Mouse (Mus musculus) limb, embryonic 11.5 days (tissue): ENCODE measurements around the gene Gpr18. TPM values are rescaled to one million over a fixed set of nuclear protein-coding genes. Genes with fewer than 3 reads are reported as not detected.
"Not testable (repeated sequence)": the region's sequence is repeated elsewhere in the genome, so short reads cannot be mapped to it uniquely, and the experiment has no call there.

Source experiments
- ATAC-seq: fragments of 200-750 bp; cut with Nextera tagmentation; 2 replicates; pipeline ENCODE4 v1.8.0; 2017; ENCODE audit warnings: low read depth; ENCODE audit not compliant: insufficient number of reproducible peaks, low FRiP score, low TSS enrichment
- DNase-seq: peaks from one replicate; pipeline ENCODE4 v3.0.0-alpha.2; 2015; ENCODE audit warnings: low spot score
- H3K27ac ChIP-seq: fragments of 300-500 bp; sonication (generic); replicated peaks from 2 replicates; pipeline ENCODE4 v1.5.1; 2014; ENCODE audit warnings: low read depth, mild to moderate bottlenecking, low read length
- H3K27me3 ChIP-seq: fragments of 300-500 bp; sonication (generic); 2 replicates; pipeline ENCODE4 v1.6.1; 2014; ENCODE audit warnings: mild to moderate bottlenecking, low read length, mixed read lengths; ENCODE audit not compliant: control insufficient read depth, insufficient read depth
- H3K36me3 ChIP-seq: fragments of 300-500 bp; sonication (generic); 2 replicates; pipeline ENCODE4 v1.6.1; 2014; ENCODE audit warnings: mild to moderate bottlenecking, low read length, moderate library complexity, mixed read lengths; ENCODE audit not compliant: control insufficient read depth, insufficient read depth
- H3K4me1 ChIP-seq: fragments of 300-500 bp; sonication (generic); 2 replicates; pipeline ENCODE4 v1.6.1; 2014; ENCODE audit warnings: low read length, mixed read lengths; ENCODE audit not compliant: control insufficient read depth, insufficient read depth
- H3K4me2 ChIP-seq: fragments of 300-500 bp; sonication (generic); 2 replicates; pipeline ENCODE4 v1.6.1; 2014; ENCODE audit warnings: low read depth, mild to moderate bottlenecking, moderate library complexity; ENCODE audit not compliant: severe bottlenecking
- H3K4me3 ChIP-seq: fragments of 300-500 bp; sonication (generic); 2 replicates; pipeline ENCODE4 v1.5.1; 2014; ENCODE audit warnings: low read depth, low read length
- H3K9ac ChIP-seq: fragments of 300-500 bp; sonication (generic); 2 replicates; pipeline ENCODE4 v1.6.1; 2014; ENCODE audit warnings: mild to moderate bottlenecking, low read length
- H3K9me3 ChIP-seq: fragments of 300-500 bp; sonication (generic); 2 replicates; pipeline ENCODE4 v1.6.1; 2016; ENCODE audit warnings: low read length; ENCODE audit not compliant: control insufficient read depth
- whole genome bisulfite sequencing: fragments of 180-500 bp; shearing (Covaris S2); extraction: QIAGEN DNeasy Blood & Tissue Kit; methylation state at CpG from one replicate; pipeline ENCODE4 v1.1.7; 2014; 5-methylcytosine and 5-hydroxymethylcytosine counted together
- polyA plus RNA-seq: library from polyadenylated mRNA; unstranded; fragments of >200 nt; fragmentation: Nextera tagmentation; extraction: Ambion mirVana; gene quantifications from 2 replicates; pipeline ENCODE4 v1.2.1, GENCODE M21; 2014

Gpr18 gene
- polyA plus RNA-seq, 1 experiment from 2014 or later, result 0.09 TPM

GRCm38 (mm10) chr14:121878176-121878858 lies 37.3 kb downstream of the Gpr18 start, which contains the start of gene Ubac2:
Gene Ubac2 (plus strand): TSS chr14:121878620.
- Histone ChIP-seq H3K4me2 (peak within 1 kb of the TSS; percentile 90), H3K4me3 (peak within 1 kb of the TSS; percentile 98), H3K27ac (peak within 1 kb of the TSS; percentile 89), H3K9ac (peak within 1 kb of the TSS; percentile 87), H3K27me3 (no peaks in the 10 kb centered on the region), H3K36me3 (no peaks in the 10 kb centered on the region), H3K9me3 (no peaks in the 10 kb centered on the region), H3K4me1 (peaks cover 6% of the 10 kb centered on the region)
- DNase-seq, result peak; percentile 99
- WGBS, result under 1% methylated on average over 60 of the region's 61 CpGs
- ATAC-seq, result peak; percentile 96

GRCm38 (mm10) chr14:121877640-121878039 lies 37.9 kb downstream of the Gpr18 start:
- 27% methylated on average over 8 of the region's 8 CpGs for WGBS
- H3K27me3 ChIP-seq, result no peaks in the 10 kb centered on the region
- peak overlapping the region; percentile 98 for H3K4me3 ChIP-seq
- H3K4me2 ChIP-seq, result peak overlapping the region; percentile 54
- peaks cover 6% of the 10 kb centered on the region for H3K4me1 ChIP-seq
- H3K9me3 ChIP-seq, result no peaks in the 10 kb centered on the region
- H3K27ac ChIP-seq, result peak overlapping the region; percentile 89
- H3K9ac ChIP-seq, result peak overlapping the region; percentile 87
- DNase-seq (no peak), ATAC-seq (no peak)
- H3K36me3 ChIP-seq, result no peaks in the 10 kb centered on the region

- H3K27ac ChIP-seq, result no peak overlapping the region
- H3K9ac ChIP-seq, result no peak overlapping the region
- H3K27me3 ChIP-seq, result no peaks in the 10 kb centered on the region
- ATAC-seq, result no peak
- WGBS, result 90% methylated on average over 2 of the region's 2 CpGs
- H3K9me3 ChIP-seq, result no peaks in the 10 kb centered on the region
- H3K36me3 ChIP-seq, result no peaks in the 10 kb centered on the region
- no peak overlapping the region for H3K4me2 ChIP-seq
- no peak overlapping the region for H3K4me3 ChIP-seq
- H3K4me1 ChIP-seq, result peaks cover 6% of the 10 kb centered on the region
- no peak for DNase-seq
Measured at GRCm38 (mm10) chr14:121876860-121877259, 38.7 kb downstream of the Gpr18 start.

GRCm38 (mm10) chr14:121876190-121876589 lies 39.4 kb downstream of the Gpr18 start:
- not testable (repeated sequence) for H3K9ac ChIP-seq, H3K4me1 ChIP-seq, H3K9me3 ChIP-seq, H3K27ac ChIP-seq, H3K4me3 ChIP-seq, H3K27me3 ChIP-seq, ATAC-seq, DNase-seq, H3K4me2 ChIP-seq, H3K36me3 ChIP-seq
- WGBS, result 64% methylated on average over 2 of the region's 2 CpGs

- H3K27ac ChIP-seq, result no peak overlapping the region
- no peaks in the 10 kb centered on the region for H3K4me1 ChIP-seq
- WGBS, result 84% methylated on average over 4 of the region's 4 CpGs
- ATAC-seq, result no peak
- H3K36me3 ChIP-seq, result no peaks in the 10 kb centered on the region
- no peak overlapping the region for H3K4me3 ChIP-seq
- DNase-seq, result no peak
- no peaks in the 10 kb centered on the region for H3K9me3 ChIP-seq
- no peak overlapping the region for H3K4me2 ChIP-seq
- H3K27me3 ChIP-seq, result no peaks in the 10 kb centered on the region
- H3K9ac ChIP-seq, result no peak overlapping the region
Measured at GRCm38 (mm10) chr14:121873646-121874045, 41.9 kb downstream of the Gpr18 start.

GRCm38 (mm10) chr14:121873172-121873571 lies 42.4 kb downstream of the Gpr18 start:
- no peak overlapping the region for H3K9ac ChIP-seq

GRCm38 (mm10) chr14:121872760-121873159 lies 42.8 kb downstream of the Gpr18 start:
- no peaks in the 10 kb centered on the region for H3K4me1 ChIP-seq
- ATAC-seq (no peak), DNase-seq (no peak)
- no peaks in the 10 kb centered on the region for H3K9me3 ChIP-seq
- H3K36me3 ChIP-seq, result no peaks in the 10 kb centered on the region
- no peak overlapping the region for H3K4me3 ChIP-seq
- H3K4me2 ChIP-seq, result no peak overlapping the region
- H3K27me3 ChIP-seq, result no peaks in the 10 kb centered on the region
- WGBS, result 79% methylated on average over 1 of the region's 1 CpGs
- no peak overlapping the region for H3K9ac ChIP-seq
- no peak overlapping the region for H3K27ac ChIP-seq

More at GRCm38 (mm10) chr14:121873172-121873571, 42.4 kb downstream of the Gpr18 start:
- H3K4me1 ChIP-seq, result no peaks in the 10 kb centered on the region
- no peak overlapping the region for H3K27ac ChIP-seq
- no peak for ATAC-seq
- H3K4me2 ChIP-seq, result no peak overlapping the region
- no peaks in the 10 kb centered on the region for H3K36me3 ChIP-seq
- H3K27me3 ChIP-seq, result no peaks in the 10 kb centered on the region
- 78% methylated on average over 2 of the region's 2 CpGs for WGBS
- no peak for DNase-seq
- H3K4me3 ChIP-seq, result no peak overlapping the region
- H3K9me3 ChIP-seq, result no peaks in the 10 kb centered on the region

GRCm38 (mm10) chr14:121869111-121869510 lies 46.5 kb downstream of the Gpr18 start:
- WGBS, result 82% methylated on average over 1 of the region's 1 CpGs
- no peak for ATAC-seq
- no peak for DNase-seq
- Histone ChIP-seq H3K4me1 (no peaks in the 10 kb centered on the region), H3K9ac (no peak overlapping the region), H3K36me3 (no peaks in the 10 kb centered on the region), H3K4me2 (no peak overlapping the region), H3K27me3 (no peaks in the 10 kb centered on the region), H3K27ac (no peak overlapping the region), H3K9me3 (no peaks in the 10 kb centered on the region), H3K4me3 (no peak overlapping the region)

GRCm38 (mm10) chr14:121866574-121866973 lies 49.0 kb downstream of the Gpr18 start:
- no peak overlapping the region for H3K4me2 ChIP-seq
- H3K9ac ChIP-seq, result no peak overlapping the region
- no peaks in the 10 kb centered on the region for H3K36me3 ChIP-seq
- H3K4me1 ChIP-seq, result no peaks in the 10 kb centered on the region
- WGBS, result 81% methylated on average over 3 of the region's 3 CpGs
- H3K27ac ChIP-seq, result no peak overlapping the region
- H3K9me3 ChIP-seq, result no peaks in the 10 kb centered on the region
- DNase-seq (no peak), ATAC-seq (no peak)
- no peak overlapping the region for H3K4me3 ChIP-seq
- H3K27me3 ChIP-seq, result no peaks in the 10 kb centered on the region
